Mouse (Mus musculus): ENCODE data around the gene Tmem147. TPM values are rescaled to one million over a fixed set of nuclear protein-coding genes. Genes with fewer than 3 reads are reported as not detected.
"Not testable (repeated sequence)": the region's sequence is repeated elsewhere in the genome, so short reads cannot be mapped to it uniquely, and the experiment has no call there.

The Tmem147 gene
- polyA plus RNA-seq, 1 experiment from 2014 or later = 158 TPM

DNA sequence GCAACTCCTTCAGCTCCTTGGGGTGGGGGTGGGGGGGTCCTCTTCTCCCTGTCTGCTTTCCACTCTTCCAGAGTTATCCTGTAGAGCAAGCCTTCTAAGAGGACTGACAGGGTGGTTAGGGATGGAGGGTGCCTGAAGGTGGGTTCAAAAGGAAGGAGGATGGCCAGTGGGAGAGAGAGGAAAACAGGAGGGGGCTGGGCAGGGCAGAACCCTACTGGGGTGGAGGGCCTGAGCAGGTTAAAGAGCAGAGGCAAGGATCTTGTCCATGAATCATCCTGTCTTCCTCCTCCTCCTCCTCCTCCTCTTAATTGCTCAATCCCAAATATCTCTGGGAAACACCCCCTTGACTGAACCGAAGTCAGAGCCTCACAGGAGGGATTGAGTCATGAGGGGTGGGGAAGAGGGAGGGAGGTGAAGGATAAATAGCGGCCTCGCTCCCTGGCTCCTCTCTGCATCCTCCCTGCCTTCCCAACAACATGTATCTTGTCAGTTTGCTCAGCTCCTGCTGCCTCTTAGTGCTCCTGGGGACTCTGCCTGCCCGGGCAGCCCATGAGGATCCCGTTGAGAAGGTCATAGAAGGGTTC is 21.8 kb upstream of the Tmem147 start, which contains the start of gene Sbsn:
Sbsn (plus strand) TSS at position 386 of the 584 bp plus-strand sequence.
- Histone ChIP-seq H3K27me3 (no peaks in the 10 kb centered on the region), H3K9me3 (peaks cover 11% of the 10 kb centered on the region), H3K4me2 (no peak within 1 kb of the TSS), H3K36me3 (peaks cover 32% of the 10 kb centered on the region), H3K27ac (no peak within 1 kb of the TSS), H3K9ac (replicated peaks) (no peak within 1 kb of the TSS), H3K4me3 (replicated peaks) (no peak within 1 kb of the TSS), H3K4me1 (replicated peaks) (no peaks in the 10 kb centered on the region)
- WGBS = 64% methylated on average over 5 of the region's 5 CpGs
- ATAC-seq (ENCODE audit: insufficient number of reproducible peaks, insufficient read depth, low FRiP score, low TSS enrichment, low read depth) = no peak

DNA sequence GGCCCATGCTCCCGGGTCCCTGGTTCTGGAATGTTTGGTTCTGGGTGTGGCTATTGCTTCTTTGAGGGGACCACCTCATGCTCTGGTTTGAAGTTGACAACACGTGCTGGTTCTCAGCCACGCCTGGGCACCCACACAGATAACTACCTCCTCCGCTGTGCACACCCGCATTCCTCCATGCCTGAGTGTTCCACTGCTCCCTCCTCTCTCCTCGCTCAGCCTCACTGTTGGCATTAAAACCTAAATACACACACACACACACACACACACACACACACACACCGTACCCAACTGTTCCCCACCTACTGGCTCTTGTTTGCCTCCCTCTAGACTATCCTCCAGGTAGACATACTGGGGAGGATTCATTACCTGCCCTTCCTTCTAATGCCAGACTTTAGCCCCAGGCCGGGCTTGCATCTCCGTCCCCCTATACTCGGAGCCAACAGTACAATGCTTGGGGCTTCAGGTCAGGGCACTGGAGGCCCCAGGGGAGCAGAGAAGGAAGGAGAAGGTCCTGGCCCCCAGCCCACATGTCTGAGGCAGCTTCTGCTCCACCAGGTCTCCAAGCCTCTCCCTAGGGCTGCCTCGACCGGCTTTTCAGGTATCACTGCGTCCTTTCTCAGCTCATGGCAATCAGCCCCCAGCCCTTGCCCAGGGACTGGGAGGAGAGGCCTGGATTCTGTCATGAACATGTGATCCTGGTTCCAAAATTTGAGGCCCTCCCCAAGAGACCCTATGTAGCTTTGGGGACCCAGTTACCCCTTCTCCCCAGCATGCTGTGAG is 20.7 kb upstream of the Tmem147 start:
- no peak overlapping the region for H3K27ac ChIP-seq
- no peaks in the 10 kb centered on the region for H3K27me3 ChIP-seq
- H3K4me1 ChIP-seq (replicated peaks) = no peaks in the 10 kb centered on the region
- H3K4me3 ChIP-seq (replicated peaks) = no peak overlapping the region
- H3K36me3 ChIP-seq = peaks cover 21% of the 10 kb centered on the region
- H3K4me2 ChIP-seq = no peak overlapping the region
- ATAC-seq (ENCODE audit: insufficient number of reproducible peaks, insufficient read depth, low FRiP score, low TSS enrichment, low read depth) = no peak
- 84% methylated on average over 13 of the region's 13 CpGs for WGBS
- H3K9ac ChIP-seq (replicated peaks) = no peak overlapping the region
- H3K9me3 ChIP-seq = peaks cover 7% of the 10 kb centered on the region

DNA sequence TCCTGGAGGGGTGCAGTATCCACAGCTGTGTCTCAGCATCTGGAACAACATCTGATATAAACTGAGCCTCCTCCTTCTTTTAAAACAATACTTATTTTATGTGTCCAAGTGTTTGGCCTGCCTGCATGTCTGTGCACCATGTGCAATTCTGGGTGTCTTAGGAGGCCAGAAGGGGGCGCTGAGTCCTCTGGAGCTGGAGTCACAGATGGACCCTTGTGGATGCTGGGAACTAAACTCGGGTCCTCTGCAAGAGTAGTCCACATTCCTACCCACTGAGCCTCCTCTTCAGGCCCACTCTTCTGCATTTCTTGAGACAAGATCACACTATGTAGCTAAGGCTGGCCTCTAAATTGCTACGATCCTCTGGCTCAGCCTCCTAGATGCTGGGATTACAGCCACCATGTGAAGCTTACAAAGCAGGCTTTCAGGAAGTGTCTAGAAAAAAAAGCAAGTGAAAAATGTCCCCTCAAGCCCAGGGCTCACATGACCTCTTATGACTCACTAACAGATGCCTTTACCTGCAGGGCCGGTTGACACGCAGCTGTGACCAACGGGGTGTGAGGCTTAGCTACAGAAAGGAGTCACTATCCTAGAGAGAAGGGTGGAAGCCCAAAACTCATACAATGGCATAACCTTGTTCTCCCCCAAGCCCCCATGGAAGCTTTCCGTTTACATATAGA is 18.3 kb upstream of the Tmem147 start:
- Histone ChIP-seq H3K4me1 (replicated peaks) (peaks cover 3% of the 10 kb centered on the region; the same call in 1 of the 2 replicates), H3K4me2 (no peak overlapping the region), H3K27ac (no peak overlapping the region), H3K27me3 (no peaks in the 10 kb centered on the region), H3K9me3 (no peaks in the 10 kb centered on the region), H3K4me3 (replicated peaks) (no peak overlapping the region), H3K9ac (replicated peaks) (no peak overlapping the region), H3K36me3 (peaks cover 9% of the 10 kb centered on the region; the same call in 1 of the 2 replicates)
- 81% methylated on average over 7 of the region's 7 CpGs for WGBS
- no peak for ATAC-seq (ENCODE audit: insufficient number of reproducible peaks, insufficient read depth, low FRiP score, low TSS enrichment, low read depth)

DNA sequence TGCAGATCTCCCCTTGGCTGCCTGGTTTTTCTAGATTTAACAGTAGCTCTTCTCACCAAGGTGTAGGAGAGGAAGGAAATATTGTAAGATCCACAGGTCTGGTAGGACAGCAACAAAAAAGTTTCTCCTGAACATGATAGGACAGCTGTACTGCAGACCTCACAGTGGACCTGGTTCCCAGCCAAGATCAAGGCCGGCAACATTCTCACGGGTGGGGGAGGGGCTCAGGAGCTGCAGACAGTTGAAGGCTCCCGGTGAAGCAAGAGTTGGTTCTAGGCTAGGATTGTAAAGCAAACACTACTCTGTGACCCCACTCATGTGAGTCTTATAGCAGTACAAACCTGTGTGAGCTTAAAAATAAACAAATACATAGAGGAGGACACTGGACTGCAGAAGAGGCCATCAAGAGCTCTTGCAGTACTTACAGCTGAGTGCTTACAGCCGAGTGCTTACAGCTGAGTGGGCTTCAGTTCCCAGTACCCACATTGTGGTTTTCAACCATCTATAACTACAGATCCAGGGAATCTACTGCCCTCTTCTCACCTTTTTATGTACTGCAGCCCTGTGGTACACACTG is 14.8 kb upstream of the Tmem147 start:
- peaks cover 3% of the 10 kb centered on the region; the same call in 1 of the 2 replicates for H3K4me1 ChIP-seq (replicated peaks)
- H3K27me3 ChIP-seq = no peaks in the 10 kb centered on the region
- no peak overlapping the region for H3K4me3 ChIP-seq (replicated peaks)
- H3K9me3 ChIP-seq = no peaks in the 10 kb centered on the region
- no peak for ATAC-seq (ENCODE audit: insufficient number of reproducible peaks, insufficient read depth, low FRiP score, low TSS enrichment, low read depth)
- H3K27ac ChIP-seq = no peak overlapping the region
- 39% methylated on average over 4 of the region's 4 CpGs for WGBS
- H3K4me2 ChIP-seq = no peak overlapping the region
- peaks cover 19% of the 10 kb centered on the region for H3K36me3 ChIP-seq
- H3K9ac ChIP-seq (replicated peaks) = no peak overlapping the region

DNA sequence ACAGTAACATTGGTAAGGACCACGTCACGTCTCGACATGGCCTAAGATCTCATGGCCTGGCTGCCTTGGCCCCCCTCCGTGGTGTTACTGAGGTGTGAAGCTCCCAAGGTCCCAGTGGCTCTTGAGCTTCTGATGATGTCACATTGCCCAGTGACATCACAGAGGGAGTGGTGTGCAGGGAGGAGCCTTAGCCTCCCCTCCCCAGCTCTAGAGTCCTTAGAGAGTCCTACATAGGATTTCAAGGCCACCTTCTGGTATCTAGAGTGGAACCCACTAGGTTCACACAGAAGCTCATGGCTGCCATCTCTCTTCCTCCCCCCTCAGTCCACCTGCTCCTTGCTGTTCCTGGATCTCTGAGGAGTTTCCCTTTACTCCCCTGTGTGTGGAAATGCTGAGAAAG is 14.3 kb upstream of the Tmem147 start, which contains the start of gene Gapdhs:
Gapdhs (minus strand) TSS at position 65 of the 400 bp plus-strand sequence.
- not testable (repeated sequence) for H3K27me3 ChIP-seq; H3K9ac ChIP-seq (replicated peaks); H3K4me3 ChIP-seq (replicated peaks); H3K27ac ChIP-seq; H3K4me1 ChIP-seq (replicated peaks); H3K4me2 ChIP-seq; H3K9me3 ChIP-seq
- 75% methylated on average over 4 of the region's 4 CpGs for WGBS
- 0 out of 2 replicates have a peak, but pooled peaks have one; percentile 16 for ATAC-seq (ENCODE audit: insufficient number of reproducible peaks, insufficient read depth, low FRiP score, low TSS enrichment, low read depth)
- peaks cover 19% of the 10 kb centered on the region for H3K36me3 ChIP-seq

DNA sequence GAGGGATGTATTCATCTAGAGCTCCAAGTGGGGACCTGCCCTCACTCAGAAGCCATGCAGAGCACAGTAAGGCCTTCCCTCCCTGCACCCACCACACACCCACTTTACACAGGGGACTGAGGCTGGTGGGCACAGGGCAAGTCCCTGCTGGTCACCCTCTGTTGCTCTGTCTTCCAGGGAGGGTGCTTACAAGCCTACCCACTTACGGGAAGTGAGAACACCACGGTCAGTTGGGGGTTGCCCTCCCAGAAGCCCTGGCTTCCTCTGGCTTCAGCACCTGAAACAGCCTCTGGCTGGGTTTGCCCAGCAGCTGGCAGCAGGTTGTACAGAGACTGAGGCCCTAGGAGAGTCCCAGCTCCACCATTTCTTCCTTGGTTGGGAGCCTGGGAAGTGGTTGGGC is 13.2 kb upstream of the Tmem147 start:
- H3K4me2 ChIP-seq; H3K9ac ChIP-seq (replicated peaks); H3K27me3 ChIP-seq; H3K9me3 ChIP-seq; ATAC-seq (ENCODE audit: insufficient number of reproducible peaks, insufficient read depth, low FRiP score, low TSS enrichment, low read depth); H3K4me3 ChIP-seq (replicated peaks); H3K4me1 ChIP-seq (replicated peaks); H3K27ac ChIP-seq: not testable (repeated sequence)
- WGBS = 84% methylated on average over 2 of the region's 2 CpGs
- H3K36me3 ChIP-seq = peaks cover 28% of the 10 kb centered on the region

DNA sequence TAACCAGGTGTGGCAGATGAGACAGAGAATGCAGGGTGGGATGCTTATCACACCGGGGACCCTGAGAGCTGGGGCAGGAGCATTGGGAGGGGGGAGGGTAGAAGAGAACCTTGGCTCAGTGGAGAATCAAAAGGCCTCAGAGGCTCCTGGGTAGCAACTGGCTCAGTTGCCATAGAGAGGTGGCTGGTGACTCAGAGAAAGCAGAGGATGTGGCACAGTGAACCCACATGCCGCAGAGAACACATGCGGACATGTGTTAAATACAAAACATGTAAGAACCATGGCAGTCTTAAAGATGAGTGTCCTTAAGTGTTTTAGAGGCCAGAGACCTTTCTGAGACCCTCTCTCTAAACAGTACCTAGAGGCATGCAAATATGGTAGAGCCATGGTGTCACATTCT is 6.9 kb upstream of the Tmem147 start:
- no peaks in the 10 kb centered on the region for H3K4me1 ChIP-seq (replicated peaks)
- no peaks in the 10 kb centered on the region for H3K9me3 ChIP-seq
- no peak overlapping the region for H3K27ac ChIP-seq
- WGBS = 91% methylated on average over 3 of the region's 3 CpGs
- H3K4me3 ChIP-seq (replicated peaks) = no peak overlapping the region
- no peak for ATAC-seq (ENCODE audit: insufficient number of reproducible peaks, insufficient read depth, low FRiP score, low TSS enrichment, low read depth)
- peaks cover 74% of the 10 kb centered on the region for H3K36me3 ChIP-seq
- no peak overlapping the region for H3K9ac ChIP-seq (replicated peaks)
- H3K4me2 ChIP-seq = no peak overlapping the region
- no peaks in the 10 kb centered on the region for H3K27me3 ChIP-seq

DNA sequence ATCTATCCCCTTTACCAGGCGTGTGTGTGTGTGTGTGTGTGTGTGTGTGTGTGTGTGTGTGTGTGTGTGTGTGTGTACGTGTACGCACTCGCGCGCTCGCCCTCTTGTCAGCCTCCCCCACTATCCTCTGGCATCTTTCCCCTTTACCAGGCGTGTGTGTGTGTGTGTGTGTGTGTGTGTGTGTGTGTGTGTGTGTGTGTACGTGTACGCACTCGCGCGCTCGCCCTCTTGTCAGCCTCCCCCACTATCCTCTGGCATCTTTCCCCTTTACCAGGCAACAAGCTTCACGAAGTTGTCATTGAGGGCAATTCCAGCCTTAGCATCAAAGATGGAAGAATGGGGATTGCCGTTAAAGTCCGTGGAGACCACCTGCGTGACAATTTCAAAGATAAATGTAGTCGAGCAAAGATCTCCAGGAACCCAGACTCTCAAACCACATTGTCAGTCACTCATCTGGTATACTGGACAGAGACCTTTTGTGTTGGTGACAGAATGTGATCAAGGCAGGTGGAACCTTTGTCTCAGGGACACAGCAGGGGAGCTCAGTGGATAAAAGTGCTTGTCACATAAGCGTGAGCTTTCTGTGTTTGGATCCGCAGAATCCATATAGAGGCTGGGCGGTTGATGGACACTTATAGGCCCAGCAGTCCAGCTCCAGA is 853 bp upstream of the Tmem147 start:
- H3K27me3 ChIP-seq; ATAC-seq (ENCODE audit: insufficient number of reproducible peaks, insufficient read depth, low FRiP score, low TSS enrichment, low read depth); H3K9me3 ChIP-seq: not testable (repeated sequence)
- Histone ChIP-seq H3K4me2 (peak overlapping the region; percentile 77), H3K27ac (peak overlapping the region; percentile 88), H3K9ac (replicated peaks) (peak overlapping the region; percentile 81), H3K36me3 (peaks cover 49% of the 10 kb centered on the region), H3K4me1 (replicated peaks) (peaks cover 15% of the 10 kb centered on the region), H3K4me3 (replicated peaks) (peak overlapping the region; percentile 73)
- 36% methylated on average over 12 of the region's 22 CpGs for WGBS

DNA sequence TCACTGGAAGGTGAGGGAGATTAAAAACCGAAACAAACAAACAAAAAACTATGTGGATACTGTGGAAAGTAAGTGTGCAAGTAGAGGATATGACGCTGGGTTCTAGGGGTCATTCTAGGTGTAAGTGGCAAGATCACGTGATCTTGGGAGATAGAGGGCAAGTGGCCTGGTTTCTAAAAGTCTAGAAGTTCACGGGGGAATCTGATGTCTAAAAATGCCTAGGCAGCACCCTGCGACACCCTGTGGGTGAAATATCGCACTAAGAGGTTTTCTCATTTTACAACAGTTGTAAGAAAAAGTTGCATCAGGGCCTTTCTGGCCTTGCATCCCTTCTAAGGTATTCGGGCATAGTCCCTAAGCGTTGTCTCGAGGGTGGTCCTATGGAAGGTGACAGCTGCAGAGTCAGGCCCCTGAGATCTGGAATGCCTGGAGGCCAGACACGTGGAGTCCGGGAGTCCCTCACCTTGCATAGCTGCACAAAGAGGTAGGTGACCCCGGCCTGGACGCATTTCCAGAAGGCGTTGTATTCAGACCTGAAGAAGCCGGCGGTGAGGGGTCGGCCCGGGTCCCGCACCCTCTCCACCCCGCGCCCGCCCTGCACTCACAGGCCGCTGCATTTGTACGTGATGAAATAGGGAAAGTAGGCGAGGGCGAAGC is 473 bp downstream of the Tmem147 start:
- peak; percentile 61 for ATAC-seq (ENCODE audit: insufficient number of reproducible peaks, insufficient read depth, low FRiP score, low TSS enrichment, low read depth)
- peak overlapping the region; percentile 73 for H3K4me3 ChIP-seq (replicated peaks)
- no peaks in the 10 kb centered on the region for H3K27me3 ChIP-seq
- peak overlapping the region; percentile 88 for H3K27ac ChIP-seq
- peaks cover 15% of the 10 kb centered on the region for H3K4me1 ChIP-seq (replicated peaks)
- peak overlapping the region; percentile 81 for H3K9ac ChIP-seq (replicated peaks)
- peak overlapping the region; percentile 77 for H3K4me2 ChIP-seq
- H3K36me3 ChIP-seq = peaks cover 40% of the 10 kb centered on the region
- 8% methylated on average over 26 of the region's 26 CpGs for WGBS
- H3K9me3 ChIP-seq = no peaks in the 10 kb centered on the region

DNA sequence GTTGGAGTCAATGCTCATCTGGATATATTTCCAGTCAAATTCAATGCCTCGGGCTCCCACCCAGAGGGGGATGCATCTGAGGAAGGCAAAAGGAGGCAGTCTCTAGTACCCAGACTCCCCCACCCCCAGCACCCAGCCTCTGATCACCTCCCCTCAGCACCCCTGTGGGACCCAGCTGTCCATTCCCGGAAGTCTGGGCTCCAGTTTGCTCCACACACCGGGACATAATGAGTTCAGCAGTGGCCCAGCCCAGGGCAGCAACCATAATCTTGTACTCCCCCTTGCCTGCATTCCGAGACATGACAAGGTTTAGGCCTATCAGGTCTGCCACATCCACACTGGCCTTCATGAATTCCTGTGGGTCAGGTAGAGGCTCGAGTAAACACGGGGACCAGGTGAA is 1.1 kb downstream of the Tmem147 start:
- no peak overlapping the region for H3K27ac ChIP-seq
- no peaks in the 10 kb centered on the region for H3K9me3 ChIP-seq
- peaks cover 33% of the 10 kb centered on the region for H3K36me3 ChIP-seq
- no peak for ATAC-seq (ENCODE audit: insufficient number of reproducible peaks, insufficient read depth, low FRiP score, low TSS enrichment, low read depth)
- peaks cover 19% of the 10 kb centered on the region for H3K4me1 ChIP-seq (replicated peaks)
- H3K27me3 ChIP-seq = no peaks in the 10 kb centered on the region
- H3K4me2 ChIP-seq = peak overlapping the region; percentile 77
- peak overlapping the region; percentile 81 for H3K9ac ChIP-seq (replicated peaks)
- 79% methylated on average over 6 of the region's 6 CpGs for whole genome bisulfite sequencing
- peak overlapping the region; percentile 73 for H3K4me3 ChIP-seq (replicated peaks)
